Mouse (Mus musculus) right cerebral cortex, adult 18-20 months (tissue): Measurements from ENCODE around the gene Mtf1.

ENCODE experiments used
- DNase-seq: peaks from one replicate; pipeline ENCODE4 v3.0.0; 2022; ENCODE audit warnings: mixed read lengths

Mtf1 gene

GRCm38 (mm10) chr4:124856294-124856693, 54.4 kb downstream of the Mtf1 start:
- peak; percentile 67 for DNase-seq

GRCm38 (mm10) chr4:124858370-124858769, 56.5 kb downstream of the Mtf1 start:
- no peak for DNase-seq

DNA sequence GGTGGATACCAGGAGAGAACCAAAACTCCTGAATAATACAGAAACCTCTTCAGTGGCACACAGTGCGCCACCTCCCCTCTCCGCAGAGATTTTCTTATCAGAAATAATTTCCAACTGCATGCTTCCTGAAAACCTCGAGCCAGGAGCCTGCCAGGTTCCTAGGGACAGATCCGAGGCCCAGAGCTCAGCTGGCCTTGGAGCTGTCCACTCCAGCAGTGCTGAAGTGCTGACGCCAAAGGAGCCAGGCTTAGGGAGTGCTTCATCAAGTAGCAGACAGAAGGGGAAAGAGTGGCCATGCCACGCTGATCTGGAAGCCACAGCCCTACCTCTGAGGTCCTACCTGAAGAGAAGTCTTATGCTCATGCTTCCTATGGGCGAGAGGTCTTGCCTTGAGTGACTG, 58.5 kb downstream of the Mtf1 start:
- no peak for DNase-seq

GRCm38 (mm10) chr4:124861283-124862188, 59.6 kb downstream of the Mtf1 start, which contains the start of gene Maneal:
Gene Maneal (minus strand): TSS chr4:124862171.
- peak; percentile 42 for DNase-seq

DNA sequence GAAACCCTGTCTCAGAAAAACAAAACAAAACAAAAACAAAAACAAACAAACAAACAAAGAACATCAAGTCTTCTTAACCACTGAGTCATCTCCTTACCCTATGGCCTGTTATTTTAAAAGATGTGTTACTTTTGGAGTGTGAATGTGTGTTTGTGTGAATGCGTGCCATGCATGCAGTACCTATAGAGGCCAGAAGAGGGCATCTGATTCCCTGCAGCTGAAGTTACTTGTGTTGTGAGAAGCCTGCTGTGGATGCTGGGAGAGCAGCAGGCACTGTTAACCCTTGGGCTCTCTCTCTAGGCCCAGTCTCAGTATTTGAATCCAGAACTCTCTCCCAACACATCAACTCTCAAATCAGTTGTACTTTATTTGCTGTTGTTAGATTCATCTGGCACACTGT, 70.8 kb downstream of the Mtf1 start:
- DNase-seq: no peak

- DNase-seq: no peak
Measured at GRCm38 (mm10) chr4:124880599-124880998, 78.7 kb downstream of the Mtf1 start, which contains the start of gene Epha10. Gene Epha10 (plus strand): TSS chr4:124880899.

- peak; percentile 90 for DNase-seq
Measured at GRCm38 (mm10) chr4:124881341-124881908, 79.5 kb downstream of the Mtf1 start.

- DNase-seq: peak; percentile 35
Measured at GRCm38 (mm10) chr4:124882151-124882729, 80.3 kb downstream of the Mtf1 start.

- DNase-seq: peak; percentile 68
Measured at GRCm38 (mm10) chr4:124888702-124889101, 86.8 kb downstream of the Mtf1 start.

DNA sequence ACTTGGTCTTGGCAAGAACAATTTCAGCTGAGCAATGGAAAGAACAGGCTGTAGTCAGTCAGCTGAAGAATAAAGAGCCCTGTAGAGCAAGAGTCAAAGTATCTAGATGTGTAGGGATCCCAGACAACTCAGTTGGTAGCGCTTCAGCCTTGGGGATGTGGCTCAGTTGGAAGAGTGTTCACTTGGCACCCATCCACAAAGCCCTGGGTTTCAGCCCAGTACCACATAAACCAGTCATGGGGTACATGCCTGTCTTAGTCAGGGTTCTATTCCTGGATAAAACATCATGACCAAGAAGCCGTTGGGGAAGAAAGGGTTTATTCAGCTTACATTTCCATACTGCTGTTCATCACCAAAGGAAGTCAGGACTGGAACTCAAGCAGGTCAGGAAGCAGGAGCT, 88.0 kb downstream of the Mtf1 start:
- DNase-seq: no peak

GRCm38 (mm10) chr4:124890831-124891230, 88.9 kb downstream of the Mtf1 start:
- DNase-seq: peak; percentile 46

DNA sequence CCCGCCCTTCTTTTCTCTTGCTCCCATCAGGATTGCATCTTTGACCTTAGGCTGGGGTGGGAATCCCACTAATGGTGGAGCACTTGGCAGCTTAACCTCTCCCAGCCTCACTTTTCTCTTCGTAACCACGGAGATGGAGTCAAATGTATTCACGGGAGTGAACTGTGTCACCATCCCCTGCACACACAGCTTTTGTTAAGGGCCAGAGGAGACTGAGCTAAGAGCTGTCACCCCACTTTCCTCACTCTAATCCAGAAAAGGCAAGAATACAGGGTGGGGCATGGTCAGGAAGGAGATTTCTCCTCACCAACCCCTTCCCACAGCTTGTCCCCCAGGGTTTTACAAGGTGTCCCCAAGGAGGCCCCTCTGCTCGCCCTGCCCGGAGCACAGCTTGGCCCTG, 91.9 kb downstream of the Mtf1 start:
- DNase-seq: no peak

- peak; percentile 83 for DNase-seq
Measured at GRCm38 (mm10) chr4:124894508-124895428, 92.9 kb downstream of the Mtf1 start.

DNA sequence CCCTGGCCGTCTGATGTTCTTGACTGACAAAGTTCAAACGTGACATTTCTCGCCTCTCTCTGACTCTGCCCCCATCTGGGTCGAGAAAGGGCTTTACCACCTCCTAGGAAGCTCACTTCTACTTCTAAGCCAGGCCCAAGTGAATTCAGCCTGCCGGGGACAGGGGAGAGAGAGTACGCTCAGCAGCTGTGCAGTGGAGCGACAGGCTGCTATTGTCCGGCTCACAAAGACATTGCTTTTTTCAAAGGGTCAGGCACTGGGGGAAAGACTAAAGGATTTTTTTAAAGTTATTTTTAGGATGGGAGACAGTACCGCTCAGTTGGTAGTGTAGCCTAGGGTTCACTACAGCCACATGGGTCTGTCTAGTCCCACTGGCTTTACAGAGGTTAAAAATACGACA, 96.5 kb downstream of the Mtf1 start:
- DNase-seq: no peak
